Mouse (Mus musculus) lung, embryonic 14.5 days (tissue): ENCODE measurements at regions not wholly inside any gene's neighbourhood (a gene's known extent, or its start where the extent isn't known, plus 50 kb on each side); places are given as distances from the start of the nearest gene placed in this dataset.

Source experiments
- ATAC-seq: fragments of 200-750 bp; cut with Nextera tagmentation; 2 replicates; pipeline ENCODE4 v1.8.0; 2017; ENCODE audit warnings: mild to moderate bottlenecking, moderate TSS enrichment, moderate library complexity; ENCODE audit not compliant: insufficient read depth
- DNase-seq: peaks from one replicate; pipeline ENCODE4 v3.0.0-alpha.2; 2015
- H3K27ac ChIP-seq: fragments of 300-500 bp; sonication (generic); 2 replicates; pipeline ENCODE4 v1.5.1; 2014; ENCODE audit warnings: low read depth, mild to moderate bottlenecking, moderate library complexity
- H3K27me3 ChIP-seq: fragments of 300-500 bp; sonication (generic); 2 replicates; pipeline ENCODE4 v1.6.1; 2014; ENCODE audit warnings: low read length, control low read depth; ENCODE audit not compliant: insufficient read depth
- H3K36me3 ChIP-seq: fragments of 300-500 bp; sonication (generic); 2 replicates; pipeline ENCODE4 v1.6.1; 2014; ENCODE audit warnings: control low read depth; ENCODE audit not compliant: insufficient read depth
- H3K4me1 ChIP-seq: fragments of 300-500 bp; sonication (generic); 2 replicates; pipeline ENCODE4 v1.6.1; 2014; ENCODE audit warnings: antibody characterized with exemption, control low read depth; ENCODE audit not compliant: insufficient read depth
- H3K4me2 ChIP-seq: fragments of 300-500 bp; sonication (generic); 2 replicates; pipeline ENCODE4 v1.6.1; 2014; ENCODE audit warnings: mild to moderate bottlenecking
- H3K4me3 ChIP-seq: fragments of 300-500 bp; sonication (generic); 2 replicates; pipeline ENCODE4 v1.5.1; 2014; ENCODE audit warnings: low read depth, low read length
- H3K9ac ChIP-seq: fragments of 300-500 bp; sonication (generic); 2 replicates; pipeline ENCODE4 v1.6.1; 2014
- H3K9me3 ChIP-seq: fragments of 300-500 bp; sonication (generic); 2 replicates; pipeline ENCODE4 v1.6.1; 2016; ENCODE audit warnings: low read depth, low read length, control low read depth
- CTCF ChIP-seq: IDR thresholded peaks from 2 replicates; pipeline ENCODE4 v1.5.1; 2016; ENCODE audit warnings: antibody characterized with exemption, low read depth
- WGBS: fragments of 180-500 bp; shearing (Covaris S2); extraction: QIAGEN DNeasy Blood & Tissue Kit; methylation state at CpG from one replicate; pipeline ENCODE4 v1.1.7; 2014; 5-methylcytosine and 5-hydroxymethylcytosine counted together

GRCm38 (mm10) chr3:120175632-120176031, 391.4 kb upstream of the Ptbp2 start:
- H3K9ac ChIP-seq, result no peak overlapping the region
- WGBS, result 21% methylated on average over 2 of the region's 2 CpGs
- peak; percentile 71; the same call in 1 of the 2 replicates for ATAC-seq
- H3K9me3 ChIP-seq, result no peaks in the 10 kb centered on the region
- no peak overlapping the region for H3K4me3 ChIP-seq
- no peaks in the 10 kb centered on the region for H3K36me3 ChIP-seq
- H3K27ac ChIP-seq, result peak overlapping the region; percentile 50; the same call in 1 of the 2 replicates
- TF ChIP-seq CTCF, result no peak
- H3K27me3 ChIP-seq, result no peaks in the 10 kb centered on the region
- peaks cover 3% of the 10 kb centered on the region; the same call in 1 of the 2 replicates for H3K4me1 ChIP-seq
- no peak overlapping the region for H3K4me2 ChIP-seq
- peak; percentile 87 for DNase-seq
